In the genomic region with DNA sequence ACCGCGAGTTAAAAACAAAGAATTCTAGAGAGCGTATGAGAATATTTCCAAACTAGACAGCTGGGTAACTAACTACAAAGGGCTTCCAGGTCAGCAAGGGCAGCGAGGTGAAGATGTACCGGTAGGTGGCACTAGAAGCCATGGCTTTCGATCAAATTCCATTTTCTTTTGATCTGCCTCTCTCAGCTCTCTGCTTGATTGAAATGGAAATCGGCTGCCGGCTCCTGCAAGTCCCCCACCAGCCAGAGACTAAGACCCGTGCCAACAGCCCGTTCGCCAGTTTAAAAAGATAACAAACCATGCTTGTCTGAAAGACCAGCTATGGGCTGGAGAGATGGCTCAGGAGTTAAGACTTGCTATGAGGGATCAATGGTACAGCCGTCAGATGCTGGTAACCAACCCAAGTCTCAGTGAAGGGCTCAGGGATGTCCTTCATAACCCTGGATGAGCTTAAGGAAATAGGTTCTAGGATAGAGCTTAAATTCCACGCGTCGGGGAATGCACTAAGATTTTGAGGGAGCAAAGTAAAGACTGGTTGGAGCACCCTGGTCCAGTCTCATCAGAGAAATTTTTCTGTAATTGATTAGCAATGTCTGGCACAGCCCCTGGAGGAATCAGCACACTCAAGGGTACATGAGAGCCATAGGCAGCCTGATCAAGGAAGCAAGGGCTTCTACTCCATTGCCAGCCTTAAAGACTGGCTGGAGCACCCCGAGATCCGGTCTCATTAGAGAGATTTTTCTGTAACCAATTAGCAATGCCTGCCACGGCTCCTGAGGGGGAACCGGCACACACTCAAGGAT, we compare ENCODE assay signal across 8 mouse cellular contexts. TPM values are rescaled to one million over a fixed set of nuclear protein-coding genes. Genes with fewer than 3 reads are reported as not detected.
DNase-seq lines count a peak whose midpoint lies in the region; ATAC-seq and TF ChIP-seq lines count a peak whose summit lies in the region.

No protein-coding gene starts in this region.

- no peaks in the 10 kb centered on the region for H3K9me3 ChIP-seq in ES-Bruce4 (replicated peaks; ENCODE audit: control insufficient read depth, insufficient read depth, low read length, poor library complexity, severe bottlenecking)
- H3K9me3 ChIP-seq in heart, embryonic 11.5 days (replicated peaks; ENCODE audit: control insufficient read depth, low read length), result no peaks in the 10 kb centered on the region
- H3K9me3 ChIP-seq in liver, postnatal 0 days (ENCODE audit: low read length), result no peaks in the 10 kb centered on the region

- 24% methylated on average over 19 of the region's 19 CpGs for WGBS in heart, embryonic 11.5 days (ENCODE audit: insufficient replicate concordance)
- 29% methylated on average over 19 of the region's 19 CpGs for WGBS in liver, postnatal 0 days (ENCODE audit: insufficient replicate concordance)

- no peak overlapping the region for H3K27ac ChIP-seq in ES-Bruce4 (ENCODE audit: insufficient read depth, low read length)
- H3K27ac ChIP-seq in heart, embryonic 11.5 days (ENCODE audit: low read depth, low read length), result no peak overlapping the region
- no peak overlapping the region for H3K27ac ChIP-seq in liver, postnatal 0 days (ENCODE audit: low read depth)

- H3K9ac ChIP-seq in ES-Bruce4 (ENCODE audit: low read depth, poor library complexity, severe bottlenecking), result no peak overlapping the region
- H3K9ac ChIP-seq in heart, embryonic 11.5 days (ENCODE audit: low read depth, low read length), result no peak overlapping the region
- H3K9ac ChIP-seq in liver, postnatal 0 days (replicated peaks), result no peak overlapping the region

- peak; percentile 69 for TF ChIP-seq CTCF in ES-Bruce4 (IDR thresholded peaks at IDR 0.05; ENCODE audit: low read depth, low read length)
- TF ChIP-seq CTCF in liver, postnatal 0 days (IDR thresholded peaks at IDR 0.05; ENCODE audit: low read depth), result peak; percentile 71

- no peaks in the 10 kb centered on the region for H3K36me3 ChIP-seq in ES-Bruce4 (ENCODE audit: control insufficient read depth, insufficient read depth, low read length, poor library complexity, severe bottlenecking)
- H3K36me3 ChIP-seq in heart, embryonic 11.5 days (ENCODE audit: control insufficient read depth, insufficient read depth, low read length), result no peaks in the 10 kb centered on the region
- H3K36me3 ChIP-seq in liver, postnatal 0 days (replicated peaks; ENCODE audit: insufficient read depth, low read length), result no peaks in the 10 kb centered on the region

- DNase-seq in adrenal gland, adult (ENCODE audit: inconsistent age in 2 of 2, low spot score in 1 of 2), result peak; percentile 35 to 85
- peak; percentile 92 for DNase-seq in embryo, embryonic 10.5 days (ENCODE audit: low spot score)
- peak; percentile 66 for DNase-seq in kidney, postnatal 14 days
- DNase-seq in liver, postnatal 0 days, result peak; percentile 45
- peak; percentile 89 for DNase-seq in retina, postnatal 1 day

- ATAC-seq in heart, embryonic 11.5 days (replicated peaks; ENCODE audit: insufficient number of reproducible peaks, low FRiP score, low TSS enrichment), result no peak
- no peak for ATAC-seq in liver, postnatal 0 days
- no peak for ATAC-seq in inflammation-experienced regulatory T-cells, adult 6 months

- peak overlapping the region; percentile 47 for H3K4me2 ChIP-seq in heart, embryonic 11.5 days
- H3K4me2 ChIP-seq in liver, postnatal 0 days (ENCODE audit: low read depth, low read length), result no peak overlapping the region

- TF ChIP-seq EP300 in ES-Bruce4 (IDR thresholded peaks at IDR 0.05; ENCODE audit: insufficient read depth, low read depth, low read length), result no peak
- no peak for TF ChIP-seq EP300 in liver, postnatal 0 days (IDR thresholded peaks at IDR 0.05; ENCODE audit: low read depth)

- H3K4me1 ChIP-seq in ES-Bruce4 (ENCODE audit: control insufficient read depth, insufficient read depth, low read length), result no peaks in the 10 kb centered on the region
- H3K4me1 ChIP-seq in heart, embryonic 11.5 days (ENCODE audit: control insufficient read depth, insufficient read depth, low read length), result no peaks in the 10 kb centered on the region
- H3K4me1 ChIP-seq in liver, postnatal 0 days (ENCODE audit: insufficient read depth), result no peaks in the 10 kb centered on the region

- TF ChIP-seq POLR2A in ES-Bruce4 (IDR thresholded peaks at IDR 0.05; ENCODE audit: insufficient read depth, low read length), result no peak

- H3K27me3 ChIP-seq in ES-Bruce4 (ENCODE audit: control insufficient read depth, insufficient read depth, low read length, poor library complexity, severe bottlenecking), result no peaks in the 10 kb centered on the region
- H3K27me3 ChIP-seq in heart, embryonic 11.5 days (ENCODE audit: control insufficient read depth, insufficient read depth, low read length), result no peaks in the 10 kb centered on the region; the same call in 1 of the 2 replicates
- H3K27me3 ChIP-seq in liver, postnatal 0 days (ENCODE audit: insufficient read depth, low read length), result no peaks in the 10 kb centered on the region

- H3K4me3 ChIP-seq in ES-Bruce4 (ENCODE audit: low read depth, low read length), result peak overlapping the region; percentile 33
- H3K4me3 ChIP-seq in heart, embryonic 11.5 days (ENCODE audit: low read depth, low read length), result no peak overlapping the region
- no peak overlapping the region for H3K4me3 ChIP-seq in liver, postnatal 0 days (ENCODE audit: low read depth, low read length)

RNA-seq across cellular contexts. Expression of a gene that starts 56.7 kb away (rescaled TPM):
- 2.7 and 3.0 TPM in 2 replicates for polyA plus RNA-seq in ES-Bruce4 (2011; ENCODE audit: insufficient read depth, insufficient read length, low read depth, missing spikeins)
- polyA plus RNA-seq in heart, embryonic 11.5 days (2014; fragmentation: Nextera tagmentation; extraction: Ambion mirVana), result 0.93 and 0.94 TPM in 2 replicates
- polyA plus RNA-seq in liver, postnatal 0 days (2015; fragmentation: Nextera tagmentation; extraction: Ambion mirVana), result not detected in 2 replicates
- polyA plus RNA-seq in inflammation-experienced regulatory T-cells, adult 6 months (2017; shearing (Covaris generic)), result under 1 TPM in 1 of 3 experiments, not detected in 2; 0.12 TPM
